Mouse (Mus musculus) embryonic facial prominence, embryonic 13.5 days (tissue): ENCODE measurements around the gene Prpsap1. TPM values are rescaled to one million over a fixed set of nuclear protein-coding genes. Genes with fewer than 3 reads are reported as not detected.

Experiments
- ATAC-seq: fragments of 200-750 bp; cut with Nextera tagmentation; 2 replicates; pipeline ENCODE4 v1.8.0; 2017; ENCODE audit warnings: low read depth; ENCODE audit not compliant: insufficient number of reproducible peaks, insufficient read depth, low FRiP score, low TSS enrichment
- H3K27ac ChIP-seq: fragments of 300-500 bp; sonication (generic); 2 replicates; pipeline ENCODE4 v1.5.1; 2015; ENCODE audit warnings: moderate library complexity, mild to moderate bottlenecking, inconsistent platforms
- H3K27me3 ChIP-seq: fragments of 300-500 bp; sonication (generic); 2 replicates; pipeline ENCODE4 v1.6.1; 2015; ENCODE audit warnings: mild to moderate bottlenecking, inconsistent platforms
- H3K36me3 ChIP-seq: fragments of 300-500 bp; sonication (generic); 2 replicates; pipeline ENCODE4 v1.6.1; 2015; ENCODE audit warnings: mild to moderate bottlenecking, inconsistent platforms
- H3K4me1 ChIP-seq: fragments of 300-500 bp; sonication (generic); 2 replicates; pipeline ENCODE4 v1.6.1; 2015; ENCODE audit warnings: inconsistent platforms
- H3K4me2 ChIP-seq: fragments of 300-500 bp; sonication (generic); 2 replicates; pipeline ENCODE4 v1.6.1; 2015; ENCODE audit warnings: moderate library complexity, mild to moderate bottlenecking, inconsistent platforms
- H3K4me3 ChIP-seq: fragments of 300-500 bp; sonication (generic); 2 replicates; pipeline ENCODE4 v1.5.1; 2015; ENCODE audit warnings: mild to moderate bottlenecking, inconsistent platforms
- H3K9ac ChIP-seq: fragments of 300-500 bp; sonication (generic); 2 replicates; pipeline ENCODE4 v1.6.1; 2015; ENCODE audit warnings: mild to moderate bottlenecking, inconsistent platforms
- H3K9me3 ChIP-seq: fragments of 300-500 bp; sonication (generic); 2 replicates; pipeline ENCODE4 v1.6.1; 2016; ENCODE audit warnings: inconsistent platforms
- WGBS: fragments of 180-500 bp; shearing (Covaris S2); methylation state at CpG from one replicate; pipeline ENCODE4 v1.1.7; 2015; ENCODE audit warnings: mixed read lengths; 5-methylcytosine and 5-hydroxymethylcytosine counted together
- polyA plus RNA-seq: library from polyadenylated mRNA; unstranded; fragments of >200 nt; fragmentation: Nextera tagmentation; extraction: Ambion mirVana; gene quantifications from 2 replicates; pipeline ENCODE4 v1.2.1, GENCODE M21; 2015

Gene Prpsap1
- polyA plus RNA-seq, 1 experiment from 2014 or later: 186 TPM

GRCm38 (mm10) chr11:116512987-116513386 is 19.0 kb upstream of the Prpsap1 start:
- no peak for ATAC-seq
- WGBS: 79% methylated on average over 6 of the region's 6 CpGs
- H3K4me3 ChIP-seq: no peak overlapping the region
- no peaks in the 10 kb centered on the region for H3K36me3 ChIP-seq
- no peaks in the 10 kb centered on the region for H3K9me3 ChIP-seq
- H3K9ac ChIP-seq: no peak overlapping the region
- H3K27ac ChIP-seq: no peak overlapping the region
- H3K27me3 ChIP-seq: peaks cover 9% of the 10 kb centered on the region
- peaks cover 12% of the 10 kb centered on the region for H3K4me1 ChIP-seq
- no peak overlapping the region for H3K4me2 ChIP-seq

GRCm38 (mm10) chr11:116512154-116512553 is 18.2 kb upstream of the Prpsap1 start:
- H3K4me3 ChIP-seq: no peak overlapping the region

GRCm38 (mm10) chr11:116511301-116511868 is 17.4 kb upstream of the Prpsap1 start:
- Histone ChIP-seq H3K27ac (no peak overlapping the region), H3K4me3 (no peak overlapping the region), H3K4me2 (no peak overlapping the region), H3K9ac (no peak overlapping the region), H3K4me1 (peaks cover 8% of the 10 kb centered on the region), H3K27me3 (peaks cover 9% of the 10 kb centered on the region), H3K36me3 (no peaks in the 10 kb centered on the region), H3K9me3 (no peaks in the 10 kb centered on the region)
- 67% methylated on average over 7 of the region's 7 CpGs for WGBS
- no peak for ATAC-seq

More at GRCm38 (mm10) chr11:116512154-116512553, 18.2 kb upstream of the Prpsap1 start:
- no peaks in the 10 kb centered on the region for H3K36me3 ChIP-seq
- no peak for ATAC-seq
- 94% methylated on average over 7 of the region's 7 CpGs for WGBS
- H3K9me3 ChIP-seq: no peaks in the 10 kb centered on the region
- no peak overlapping the region for H3K9ac ChIP-seq
- no peak overlapping the region for H3K4me2 ChIP-seq
- peaks cover 8% of the 10 kb centered on the region for H3K4me1 ChIP-seq
- no peak overlapping the region for H3K27ac ChIP-seq
- H3K27me3 ChIP-seq: peaks cover 9% of the 10 kb centered on the region

- no peaks in the 10 kb centered on the region for H3K27me3 ChIP-seq
- H3K27ac ChIP-seq: peak overlapping the region; percentile 33
- H3K9me3 ChIP-seq: no peaks in the 10 kb centered on the region
- peaks cover 6% of the 10 kb centered on the region; the same call in 1 of the 2 replicates for H3K4me1 ChIP-seq
- no peak overlapping the region for H3K4me2 ChIP-seq
- 13% methylated on average over 2 of the region's 2 CpGs for WGBS
- H3K4me3 ChIP-seq: no peak overlapping the region
- ATAC-seq: no peak
- no peaks in the 10 kb centered on the region for H3K36me3 ChIP-seq
- no peak overlapping the region for H3K9ac ChIP-seq
These were observed 14.7 kb upstream of the Prpsap1 start for GRCm38 (mm10) chr11:116508689-116509088.

DNA sequence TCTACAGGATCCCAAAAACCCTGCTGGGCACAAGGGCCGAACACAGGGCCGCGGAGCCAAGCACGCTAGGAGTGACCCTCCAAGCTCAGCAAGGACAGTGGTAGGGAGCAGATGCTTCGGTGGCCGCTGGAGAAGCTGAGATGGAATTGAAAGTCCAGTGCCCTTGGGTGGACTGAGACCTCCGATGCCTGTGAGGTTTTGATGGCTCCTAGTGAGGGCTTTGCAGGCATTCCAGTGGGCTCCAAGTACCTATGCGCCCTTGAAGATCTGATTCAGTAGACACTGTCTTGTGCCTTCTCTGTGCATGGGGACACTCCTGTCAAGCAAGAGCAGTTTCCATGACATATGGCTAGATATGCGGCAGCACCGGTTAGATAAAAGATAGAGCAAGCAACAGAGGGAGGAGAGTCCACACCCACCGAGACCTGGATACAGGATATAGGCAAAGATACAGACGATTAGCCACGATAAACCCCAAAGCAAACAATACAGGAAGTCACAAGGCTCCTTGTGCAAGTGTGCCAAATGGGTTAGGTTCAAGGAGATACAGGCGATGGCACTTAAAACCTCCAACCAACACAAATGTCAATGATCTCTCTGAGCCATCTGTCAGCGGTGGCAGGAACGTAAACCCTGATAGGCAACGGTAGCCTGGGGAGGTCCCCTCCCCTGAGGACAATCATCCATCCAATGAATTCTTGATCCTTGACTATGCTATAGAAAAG is 12.3 kb upstream of the Prpsap1 start:
- Histone ChIP-seq H3K36me3 (no peaks in the 10 kb centered on the region), H3K9me3 (no peaks in the 10 kb centered on the region), H3K4me3 (no peak overlapping the region), H3K9ac (no peak overlapping the region), H3K27me3 (no peaks in the 10 kb centered on the region), H3K4me2 (no peak overlapping the region), H3K4me1 (peaks cover 6% of the 10 kb centered on the region), H3K27ac (no peak overlapping the region)
- no peak for ATAC-seq
- 84% methylated on average over 17 of the region's 17 CpGs for WGBS

GRCm38 (mm10) chr11:116505573-116505972 is 11.6 kb upstream of the Prpsap1 start:
- Histone ChIP-seq H3K9me3 (no peaks in the 10 kb centered on the region), H3K27me3 (no peaks in the 10 kb centered on the region), H3K27ac (no peak overlapping the region), H3K9ac (no peak overlapping the region), H3K4me3 (no peak overlapping the region), H3K36me3 (no peaks in the 10 kb centered on the region), H3K4me1 (peaks cover 9% of the 10 kb centered on the region), H3K4me2 (no peak overlapping the region)
- WGBS: 65% methylated on average over 5 of the region's 5 CpGs
- no peak for ATAC-seq

DNA sequence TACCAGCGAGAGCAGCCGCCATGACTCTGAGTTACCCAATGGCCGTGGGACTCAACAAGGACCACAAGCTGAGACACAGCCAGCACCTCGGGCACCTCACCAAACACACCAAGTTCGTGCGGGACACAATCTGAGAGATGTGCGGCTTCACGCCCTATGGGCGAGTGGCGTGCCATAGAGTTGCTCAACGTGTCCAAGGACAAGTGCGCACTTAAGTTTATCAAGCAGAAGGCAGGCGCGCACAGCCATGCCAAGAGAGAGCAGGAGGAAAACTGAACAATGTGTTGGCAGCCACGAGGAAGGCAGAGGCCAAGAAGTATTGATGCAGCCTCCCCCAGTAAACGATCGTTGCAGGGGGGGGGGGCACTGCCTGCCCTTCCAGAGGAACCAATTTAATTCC is 10.5 kb upstream of the Prpsap1 start:
- no peak for ATAC-seq
- no peaks in the 10 kb centered on the region for H3K9me3 ChIP-seq
- H3K9ac ChIP-seq: no peak overlapping the region
- H3K27me3 ChIP-seq: no peaks in the 10 kb centered on the region
- H3K4me3 ChIP-seq: no peak overlapping the region
- H3K36me3 ChIP-seq: no peaks in the 10 kb centered on the region
- peaks cover 9% of the 10 kb centered on the region for H3K4me1 ChIP-seq
- no peak overlapping the region for H3K27ac ChIP-seq
- 87% methylated on average over 17 of the region's 17 CpGs for WGBS
- H3K4me2 ChIP-seq: no peak overlapping the region

DNA sequence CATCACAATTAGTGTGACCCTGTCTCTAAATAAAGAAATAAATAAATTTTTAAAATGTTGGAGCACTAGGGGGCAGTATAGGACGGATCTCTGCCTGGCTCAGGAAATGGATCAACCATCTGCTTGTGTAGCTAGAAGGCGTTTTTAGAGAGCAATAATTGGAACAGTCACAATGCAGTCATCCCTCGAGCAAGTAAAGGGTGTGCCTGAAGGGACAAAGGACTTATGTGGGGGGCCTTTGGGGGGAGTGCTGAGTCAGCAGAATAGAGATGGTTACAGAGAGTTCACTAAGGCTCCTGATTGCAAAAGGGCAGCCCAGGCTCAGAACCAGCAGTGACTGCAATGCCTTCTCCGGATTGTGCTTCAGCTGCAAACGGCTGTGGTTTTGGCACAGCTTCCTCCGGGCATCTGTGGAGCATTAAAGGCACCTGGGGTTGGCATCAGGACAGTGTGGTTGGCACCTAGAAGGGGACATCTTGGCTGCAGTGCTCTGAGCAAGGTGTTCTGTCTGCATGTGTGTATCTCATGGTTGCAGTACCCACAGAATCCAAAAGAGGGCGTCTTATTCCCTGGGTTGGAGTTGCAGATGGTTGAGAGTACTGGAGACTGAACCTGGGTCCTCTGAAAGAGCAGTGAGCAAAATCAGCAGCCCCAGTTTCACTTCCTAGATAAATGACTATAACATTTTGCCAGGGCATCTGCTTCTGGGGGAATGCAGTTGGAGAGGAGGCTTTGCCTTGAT is 7.2 kb upstream of the Prpsap1 start:
- Histone ChIP-seq H3K4me3 (no peak overlapping the region), H3K4me2 (no peak overlapping the region), H3K9ac (no peak overlapping the region; the same call in 1 of the 2 replicates), H3K36me3 (no peaks in the 10 kb centered on the region), H3K27me3 (no peaks in the 10 kb centered on the region), H3K27ac (0 out of 2 replicates have a peak overlapping the region, but pooled peaks have one; percentile 18), H3K9me3 (no peaks in the 10 kb centered on the region), H3K4me1 (peaks cover 8% of the 10 kb centered on the region)
- ATAC-seq: no peak
- WGBS: 19% methylated on average over 7 of the region's 7 CpGs

DNA sequence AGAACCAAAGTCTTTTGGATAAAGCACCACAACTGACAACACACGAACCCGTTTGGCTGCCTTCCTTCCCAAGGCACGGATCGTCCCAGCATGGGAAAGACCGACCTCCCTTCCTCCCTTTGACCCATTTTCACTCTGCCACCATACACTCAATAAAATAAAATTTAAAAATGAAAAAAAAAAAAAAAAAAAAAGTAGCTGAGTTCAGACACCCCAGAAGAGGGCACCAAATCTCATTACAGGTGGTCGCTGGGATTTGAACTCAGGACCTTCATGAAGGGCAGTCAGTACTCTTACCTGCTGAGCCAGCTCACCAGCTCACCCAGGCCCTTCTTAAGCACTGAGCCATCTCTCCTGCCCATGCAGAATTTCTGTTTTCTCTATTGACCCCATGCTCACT is 5.0 kb upstream of the Prpsap1 start:
- H3K9ac ChIP-seq: peak overlapping the region; percentile 61; the same call in 1 of the 2 replicates
- WGBS: 41% methylated on average over 6 of the region's 6 CpGs

DNA sequence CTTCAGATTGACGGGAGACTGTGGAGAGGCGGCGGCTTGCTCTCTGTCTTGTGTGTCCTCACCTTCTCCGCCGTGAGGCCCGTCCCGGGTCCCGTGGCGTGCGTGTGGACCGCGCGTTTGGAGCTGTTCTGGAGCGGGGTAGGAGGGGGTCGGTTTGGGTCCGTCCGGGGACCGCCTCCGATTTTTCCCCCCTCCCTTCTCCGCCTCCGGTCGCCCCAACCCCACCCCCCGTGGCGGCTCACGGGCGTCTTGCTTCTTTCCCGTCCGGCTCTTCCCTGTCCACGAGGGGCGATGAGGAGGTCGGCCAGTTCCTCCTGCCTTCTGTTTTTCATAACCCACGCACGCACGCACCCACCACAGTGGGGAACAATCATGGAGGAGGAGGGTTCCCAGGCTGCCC is 4.6 kb upstream of the Prpsap1 start:
- Histone ChIP-seq H3K4me3 (peak overlapping the region; percentile 36), H3K27ac (no peak overlapping the region), H3K9ac (peak overlapping the region; percentile 61), H3K9me3 (no peaks in the 10 kb centered on the region), H3K4me2 (peak overlapping the region; percentile 60), H3K4me1 (peaks cover 8% of the 10 kb centered on the region), H3K36me3 (no peaks in the 10 kb centered on the region), H3K27me3 (no peaks in the 10 kb centered on the region)
- 0 out of 2 replicates have a peak, but pooled peaks have one; percentile 11 for ATAC-seq
- 38% methylated on average over 34 of the region's 34 CpGs for WGBS

More for the DNA sequence above, 5.0 kb upstream of the Prpsap1 start:
- ATAC-seq: no peak
- Histone ChIP-seq H3K36me3 (no peaks in the 10 kb centered on the region), H3K4me3 (peak overlapping the region; percentile 36), H3K9me3 (no peaks in the 10 kb centered on the region), H3K27ac (no peak overlapping the region), H3K27me3 (no peaks in the 10 kb centered on the region), H3K4me2 (peak overlapping the region; percentile 60), H3K4me1 (peaks cover 8% of the 10 kb centered on the region)

DNA sequence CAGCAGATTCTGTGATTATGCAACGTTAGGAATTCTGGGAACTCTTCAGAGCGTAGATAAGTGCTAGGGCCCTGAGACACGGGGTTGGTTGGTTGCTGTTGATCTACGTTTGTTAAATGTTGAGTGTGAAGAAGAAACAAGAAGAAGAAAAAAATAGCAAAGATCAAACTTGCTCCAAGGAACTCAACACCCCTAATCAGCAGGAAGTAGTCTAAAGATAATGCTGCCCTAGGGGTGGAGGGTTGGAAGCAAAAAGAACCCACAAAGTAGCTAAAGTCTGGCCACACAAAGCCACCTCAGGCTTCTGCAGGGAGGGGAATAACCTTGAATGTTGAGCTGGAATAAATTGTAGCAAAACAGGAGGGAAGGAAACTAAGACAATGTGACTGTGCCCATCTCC is 3.3 kb upstream of the Prpsap1 start:
- H3K4me3 ChIP-seq: no peak overlapping the region
- H3K4me1 ChIP-seq: peaks cover 8% of the 10 kb centered on the region
- H3K9me3 ChIP-seq: no peaks in the 10 kb centered on the region
- ATAC-seq: no peak
- no peaks in the 10 kb centered on the region for H3K27me3 ChIP-seq
- no peak overlapping the region for H3K9ac ChIP-seq
- WGBS: 79% methylated on average over 4 of the region's 4 CpGs
- H3K4me2 ChIP-seq: no peak overlapping the region
- no peaks in the 10 kb centered on the region for H3K36me3 ChIP-seq
- H3K27ac ChIP-seq: no peak overlapping the region
